Mouse (Mus musculus) spleen, adult 2 months (tissue): ENCODE data around the gene A3galt2.

ENCODE experiments used
- CTCF ChIP-seq: fragments of 200-500 bp; IDR thresholded peaks from 2 replicates; pipeline ENCODE4 v1.5.1; 2011; ENCODE audit warnings: mild to moderate bottlenecking, inconsistent platforms; ENCODE audit not compliant: insufficient read depth, insufficient read length, insufficient replicate concordance; ENCODE audit errors: extremely low read depth
- POLR2A ChIP-seq: fragments of 200-500 bp; IDR thresholded peaks from 2 replicates; pipeline ENCODE4 v1.6.1; 2011; ENCODE audit warnings: low read depth, low read length, inconsistent platforms

DNA sequence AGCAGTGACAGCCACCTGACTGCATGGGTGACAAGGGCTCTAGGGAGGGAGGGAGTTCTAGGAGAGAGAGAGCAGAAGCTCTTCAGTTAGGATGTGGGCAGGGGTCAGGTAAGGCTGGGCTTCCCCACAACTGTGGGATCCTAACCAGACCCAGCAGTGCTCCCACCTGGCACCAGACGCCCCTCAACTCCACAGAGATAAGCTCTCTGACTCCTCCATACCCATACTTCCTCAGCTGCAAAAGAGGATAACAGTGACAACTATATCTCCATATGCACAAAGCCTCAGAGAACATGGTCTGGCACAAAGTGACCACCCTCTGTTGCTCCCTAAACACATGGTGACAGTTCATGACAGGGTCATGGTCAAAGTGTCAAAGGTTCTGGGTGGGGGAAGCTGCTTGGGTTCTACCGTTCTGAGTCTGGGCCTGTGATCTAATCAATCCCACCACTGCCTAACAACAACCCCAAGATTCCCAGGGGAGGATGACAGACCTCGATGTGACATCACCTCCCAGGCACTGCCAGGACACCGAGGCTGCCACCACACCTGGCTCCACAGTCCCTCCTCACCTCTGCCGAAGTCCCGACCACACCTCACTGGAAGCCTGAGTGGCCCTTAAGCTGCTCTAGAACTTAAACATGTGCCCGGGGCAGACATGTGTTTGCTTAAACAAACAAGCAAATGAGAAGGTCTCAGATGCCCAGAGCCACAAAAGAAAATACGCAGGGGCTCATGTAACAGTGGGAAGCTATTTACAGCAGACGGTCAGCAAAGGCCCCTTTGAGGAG, 46.7 kb downstream of the A3galt2 start:
- TF ChIP-seq CTCF: no peak
- no peak for TF ChIP-seq POLR2A
